Mouse (Mus musculus) T-cell, adult 2 months (primary cell): ENCODE data around the gene Mov10.
A peak's percentile ranks its signal among the peaks of the same experiment; 100 is the strongest.
"Not testable (repeated sequence)": the region's sequence is repeated elsewhere in the genome, so short reads cannot be mapped to it uniquely, and the experiment has no call there.

ENCODE experiments used
- DNase-seq: peaks from one replicate; pipeline ENCODE4 v3.0.0; 2022; ENCODE audit warnings: low spot score

Gene Mov10

DNA sequence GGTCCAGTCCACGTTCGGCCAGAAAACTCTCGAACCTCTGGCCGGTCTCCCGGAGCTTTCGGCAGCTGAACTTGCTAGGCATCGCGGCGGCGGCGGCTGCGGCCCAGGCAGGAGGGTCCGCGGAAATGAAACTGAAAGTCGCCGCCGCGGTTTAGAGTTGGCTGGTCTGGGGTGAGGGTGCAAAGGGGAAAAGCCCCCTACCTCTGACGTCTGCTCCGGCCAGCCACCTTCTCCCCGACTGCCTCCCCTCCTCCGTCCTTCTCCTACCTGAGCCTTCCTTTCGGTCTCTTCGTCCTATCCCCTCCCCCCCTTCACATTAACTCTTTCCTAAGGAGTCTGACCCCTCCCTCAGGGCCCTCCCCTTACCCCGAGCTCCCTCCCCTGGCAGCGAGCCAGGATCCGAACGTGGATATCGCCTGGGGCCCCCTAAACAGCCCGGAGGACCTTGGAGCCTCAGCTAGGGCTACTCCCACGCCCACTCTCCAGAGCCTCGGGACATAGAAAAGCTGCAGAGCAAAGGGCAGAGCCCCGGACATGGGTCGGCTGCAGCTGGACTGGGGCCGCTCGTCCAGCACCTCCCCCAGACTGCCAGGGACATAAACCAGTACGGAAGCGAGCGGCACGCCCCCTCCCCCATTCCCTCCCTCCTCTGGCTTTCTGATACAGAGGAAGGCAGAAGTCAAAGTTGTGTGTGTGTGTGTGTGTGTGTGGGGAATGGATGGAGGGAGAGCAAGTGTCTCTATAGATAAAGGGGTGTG is at the start of gene Mov10:
TSS of gene Mov10 (minus strand) at position 573 of the 758 bp plus-strand sequence.
- peak; percentile 63 for DNase-seq

DNA sequence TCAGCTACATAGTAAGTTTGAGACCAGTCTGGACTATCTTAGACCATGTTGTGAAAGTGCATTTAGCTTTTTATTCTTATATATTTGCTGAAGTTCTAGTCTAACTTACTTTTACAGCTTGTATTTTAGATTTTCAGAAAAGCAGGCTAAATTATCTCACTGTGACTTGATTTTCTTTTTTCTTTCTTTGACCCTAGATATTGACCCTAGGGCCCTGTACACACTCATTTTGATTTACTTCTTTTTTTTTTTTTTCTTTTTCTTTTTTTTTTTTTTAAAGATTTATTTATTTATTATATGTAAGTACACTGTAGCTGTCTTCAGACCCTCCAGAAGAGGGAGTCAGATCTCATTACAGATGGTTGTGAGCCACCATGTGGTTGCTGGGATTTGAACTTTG is 48.3 kb upstream of the Mov10 start:
- DNase-seq, result not testable (repeated sequence)

DNA sequence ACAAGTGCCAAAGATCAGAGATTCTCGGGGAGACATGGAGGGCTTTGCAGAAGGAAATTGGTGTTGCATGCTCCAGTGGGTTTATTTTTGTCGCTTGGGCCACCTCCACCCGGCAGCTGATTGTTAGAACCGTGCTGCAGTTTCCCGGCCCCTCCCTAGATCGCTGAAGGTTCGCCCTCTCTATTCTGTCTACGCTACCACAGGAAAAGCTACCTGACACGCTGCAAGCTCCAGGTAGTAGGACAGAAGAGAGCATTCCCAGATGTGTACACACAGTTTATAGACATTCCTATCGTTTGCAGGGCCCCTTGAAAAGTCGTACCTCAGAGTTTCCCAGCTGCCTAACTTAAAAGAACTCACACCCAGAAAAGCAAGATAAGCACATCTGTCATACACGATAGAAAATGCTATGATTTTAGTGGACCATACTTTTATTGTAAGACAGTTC is 47.0 kb upstream of the Mov10 start:
- DNase-seq, result peak; percentile 49

DNA sequence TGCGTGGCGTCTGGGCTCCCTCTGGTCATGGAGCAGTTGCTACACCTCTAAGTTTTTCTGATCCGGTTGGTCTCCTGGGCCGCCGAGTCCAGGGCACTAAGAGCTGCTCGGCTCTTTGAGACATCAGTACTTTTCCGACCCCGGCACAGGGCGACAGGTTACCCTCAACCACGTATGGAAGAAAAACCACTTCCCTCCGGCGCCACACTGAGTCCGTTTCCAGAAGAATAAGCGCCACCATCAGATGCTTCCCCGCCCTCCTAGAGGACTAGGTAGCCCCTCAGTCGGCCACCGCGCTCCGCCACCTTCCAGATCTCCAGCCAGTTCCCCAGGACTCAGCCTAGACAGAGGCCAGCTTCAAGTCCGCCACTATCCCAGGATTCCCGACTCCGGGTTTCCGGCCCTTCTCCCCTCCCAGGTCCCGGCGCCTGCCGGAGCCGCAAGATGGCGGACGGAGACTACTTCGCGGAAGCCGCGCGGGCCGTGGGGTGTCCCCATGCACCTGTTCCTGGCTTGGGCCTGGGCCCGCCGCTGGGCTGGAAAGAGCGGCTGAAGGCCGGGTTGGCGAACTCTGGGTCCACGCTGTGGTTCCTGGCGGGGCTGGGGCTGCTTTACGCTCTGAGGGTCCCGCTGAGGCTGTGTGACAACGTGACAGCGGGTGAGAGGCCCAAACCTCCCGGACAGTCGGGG is 46.4 kb upstream of the Mov10 start:
- DNase-seq, result peak; percentile 80

DNA sequence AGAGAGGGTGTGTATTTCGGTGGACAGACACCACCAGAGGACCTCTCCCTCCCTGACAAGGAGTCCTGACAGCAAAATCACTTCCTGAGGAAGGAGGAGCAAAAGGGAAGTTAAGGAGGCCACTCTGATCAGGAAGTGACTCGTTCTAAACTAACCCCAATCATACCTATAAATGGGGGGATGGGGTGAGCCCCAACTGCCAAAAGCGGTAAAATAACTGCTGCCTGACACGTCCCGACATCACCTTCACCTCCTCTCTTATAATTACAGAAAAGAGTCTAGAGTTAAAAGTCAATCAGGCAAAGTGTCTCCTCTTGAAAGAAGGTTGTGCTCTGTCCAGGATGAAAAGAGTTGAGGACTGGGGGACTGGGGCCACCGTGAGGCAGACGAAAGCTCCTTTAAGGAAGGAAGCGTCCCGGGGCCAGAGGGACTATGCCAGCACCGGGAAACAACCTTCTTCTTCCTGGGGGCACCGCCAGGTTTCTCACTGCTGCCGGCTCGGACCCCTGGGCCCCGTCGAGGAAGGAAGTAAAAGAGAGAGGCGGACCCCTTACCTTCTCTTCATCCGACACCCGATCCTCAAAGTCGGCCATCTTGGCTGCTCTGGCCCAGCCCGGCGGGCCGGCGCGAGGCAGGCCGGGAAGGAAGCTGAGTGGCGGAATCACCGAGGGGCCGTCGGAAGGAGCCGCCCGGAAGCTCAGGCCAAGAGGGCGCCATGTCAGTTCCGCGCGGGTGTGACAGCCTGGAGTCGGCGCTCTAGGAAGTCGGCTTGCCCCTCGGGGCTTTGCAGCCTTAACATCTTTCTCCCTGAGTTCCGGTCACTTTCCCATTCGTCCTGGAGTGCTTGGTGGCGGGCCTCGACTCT is 45.7 kb upstream of the Mov10 start, which contains the start of the genes St7l and Capza1:
TSS of gene St7l (plus strand) at position 220 of the 865 bp plus-strand sequence.
TSS of gene Capza1 (minus strand) at position 720 of the 865 bp plus-strand sequence.
- peak; percentile 89 for DNase-seq

- DNase-seq, result no peak
Measured at GRCm38 (mm10) chr3:104858560-104858959, 40.2 kb upstream of the Mov10 start.

DNA sequence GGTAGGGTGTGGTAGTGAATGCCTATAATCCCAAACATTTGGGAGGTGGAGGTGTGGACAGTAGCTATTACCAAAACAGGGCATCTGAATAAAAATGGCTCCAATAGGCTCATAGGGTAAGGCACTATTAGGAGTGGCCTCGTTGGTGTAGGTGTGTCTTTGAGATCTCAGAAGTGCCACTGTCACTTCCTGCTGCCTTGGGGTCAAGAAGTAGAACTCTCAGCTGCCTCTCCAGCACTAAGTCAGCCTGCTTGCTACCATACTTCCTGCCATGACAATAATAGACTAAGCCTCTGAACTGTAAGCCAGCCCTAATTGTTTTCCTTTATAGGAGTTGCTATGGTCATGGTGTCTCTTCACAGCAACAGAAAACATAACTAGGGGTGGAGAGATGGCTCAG is 37.7 kb upstream of the Mov10 start:
- DNase-seq, result peak; percentile 56

GRCm38 (mm10) chr3:104854866-104855265 is 36.5 kb upstream of the Mov10 start:
- no peak for DNase-seq

DNA sequence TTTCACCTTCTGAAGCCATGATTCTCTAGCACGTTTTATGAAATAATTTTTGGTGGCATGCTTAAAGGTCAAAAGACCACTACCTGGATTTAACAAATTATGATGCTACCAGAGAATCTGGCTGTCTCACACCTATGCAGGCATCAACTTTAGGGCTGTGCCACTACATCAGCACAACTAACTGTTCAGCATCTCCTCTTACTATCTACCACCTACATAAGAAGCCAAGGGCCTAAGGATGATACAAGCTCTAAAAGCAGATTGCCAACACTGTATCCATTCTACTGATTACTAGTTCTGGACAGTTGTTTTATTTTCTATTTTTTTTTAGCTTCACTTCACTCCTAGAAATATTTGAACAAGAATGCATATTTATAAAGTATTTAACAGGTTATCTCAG is 36.1 kb upstream of the Mov10 start:
- DNase-seq, result no peak

DNA sequence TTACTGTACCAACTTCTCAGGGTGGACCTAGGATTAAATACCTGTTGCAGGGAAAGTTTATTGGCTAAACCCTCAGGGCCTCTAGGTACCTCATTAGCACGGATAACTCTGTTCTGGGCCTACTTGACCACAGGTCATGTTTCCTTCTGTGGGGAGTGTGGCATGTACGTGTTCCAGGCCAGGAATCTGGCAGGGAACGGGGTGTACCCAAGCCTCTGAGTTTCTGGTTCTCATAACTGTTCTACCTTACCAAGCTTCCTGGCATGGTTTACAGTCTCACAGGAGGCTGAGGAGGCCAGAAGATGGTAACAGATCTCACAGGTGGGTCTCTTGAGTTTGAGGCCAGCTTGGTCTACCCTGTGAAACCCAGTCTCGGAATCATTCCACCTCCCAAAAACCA is 28.2 kb upstream of the Mov10 start:
- DNase-seq, result no peak

DNA sequence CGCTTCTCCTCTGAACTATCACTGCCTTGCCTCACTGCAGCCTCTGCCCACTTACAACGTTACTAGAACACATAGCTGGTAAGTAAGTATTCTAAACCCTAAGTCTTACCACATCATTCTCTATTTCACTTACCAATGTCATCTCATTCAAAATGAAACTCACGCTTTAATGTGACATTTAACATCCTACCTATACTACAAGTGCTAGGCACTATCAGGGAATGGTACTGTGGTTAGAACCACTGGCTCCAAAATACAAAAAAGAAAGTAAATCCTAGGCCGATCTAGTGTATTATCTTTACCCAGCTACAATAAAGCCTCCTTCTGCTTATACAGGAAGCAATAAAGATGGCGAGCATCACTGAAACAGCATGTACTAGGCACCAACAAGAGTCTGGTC is 22.7 kb upstream of the Mov10 start:
- DNase-seq, result no peak

DNA sequence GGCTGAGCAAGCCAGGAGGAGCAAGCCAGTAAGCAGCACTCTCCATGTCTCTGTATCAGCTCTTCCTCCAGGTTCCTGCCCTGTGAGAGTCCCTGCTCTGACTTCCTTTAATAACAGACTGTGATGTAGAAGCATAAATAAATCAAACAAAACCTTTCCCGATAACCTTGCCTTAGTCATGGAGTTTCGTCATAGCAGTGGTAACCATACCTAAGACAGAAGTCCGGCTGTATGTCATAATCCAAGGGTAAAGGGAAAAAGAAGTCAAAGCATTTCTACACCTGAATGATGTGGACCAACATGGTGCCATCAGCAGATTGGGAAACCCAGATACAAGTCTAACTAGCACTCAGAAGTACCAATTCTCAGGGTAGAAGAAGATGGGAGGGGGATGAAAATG is 17.4 kb upstream of the Mov10 start:
- DNase-seq, result no peak

- DNase-seq, result no peak
Measured at GRCm38 (mm10) chr3:104822413-104822812, 4.0 kb upstream of the Mov10 start.

DNA sequence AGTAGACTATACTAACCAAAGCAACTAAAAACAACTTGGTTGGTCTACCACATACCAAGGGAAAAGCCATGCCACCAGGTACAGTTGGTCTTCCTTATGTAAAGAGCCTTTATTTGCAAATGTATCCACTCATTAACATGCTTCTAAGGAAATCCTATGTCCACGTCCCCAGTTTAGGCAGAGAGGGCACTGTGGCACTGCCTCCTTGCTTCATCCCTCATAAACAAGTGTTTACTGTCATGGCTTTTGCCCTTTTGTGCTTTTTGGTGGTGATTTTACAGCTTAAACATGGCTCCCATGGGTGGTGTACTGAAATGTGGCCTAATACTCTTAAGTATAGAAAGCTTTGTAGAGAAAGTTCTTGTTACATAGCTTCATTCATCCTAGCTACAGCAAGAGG is 2.1 kb upstream of the Mov10 start:
- DNase-seq, result no peak

GRCm38 (mm10) chr3:104818749-104819134 is 379 bp upstream of the Mov10 start:
- no peak for DNase-seq

- peak; percentile 35 for DNase-seq
Measured at GRCm38 (mm10) chr3:104817481-104817990, 827 bp downstream of the Mov10 start.

DNA sequence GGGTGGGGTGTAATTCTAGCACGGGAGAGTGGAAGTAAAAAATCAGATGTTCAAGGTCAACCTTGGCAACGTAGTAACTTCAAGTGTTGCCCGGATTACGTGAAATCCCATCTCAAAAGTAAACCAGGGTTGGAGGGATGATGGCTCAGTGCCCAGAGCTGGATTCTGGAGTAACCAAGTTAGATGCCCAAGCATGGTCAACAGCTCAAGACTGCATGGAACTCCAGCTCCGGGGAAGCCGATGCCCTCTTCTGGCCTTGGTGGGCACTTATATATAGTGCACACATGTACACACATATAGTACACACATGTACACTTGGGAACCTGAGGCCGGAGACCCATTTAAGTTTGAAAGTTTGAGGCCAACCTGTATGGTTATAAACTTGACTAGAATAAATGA is 2.2 kb downstream of the Mov10 start:
- no peak for DNase-seq

GRCm38 (mm10) chr3:104815346-104815745 is 3.0 kb downstream of the Mov10 start:
- no peak for DNase-seq

DNA sequence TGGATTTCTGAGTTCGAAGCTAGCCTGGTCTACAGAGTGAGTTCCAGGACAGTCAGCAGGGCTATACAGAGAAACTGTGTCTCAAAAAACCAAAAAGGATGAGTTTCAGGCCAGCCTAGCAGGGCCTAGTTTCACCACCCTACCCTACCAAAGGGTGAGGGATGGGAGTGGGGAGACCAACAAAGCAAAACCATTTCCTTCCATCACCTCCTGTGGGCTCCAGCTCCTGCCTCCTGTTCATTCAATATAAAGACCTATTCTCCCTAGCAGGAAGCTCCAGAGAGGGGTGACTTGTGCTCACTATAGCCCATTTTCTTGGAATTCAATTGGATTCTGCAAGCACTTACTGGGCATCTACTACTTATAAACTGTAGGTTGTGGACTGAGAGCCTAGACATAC is 3.6 kb downstream of the Mov10 start:
- DNase-seq, result no peak

- not testable (repeated sequence) for DNase-seq
Measured at GRCm38 (mm10) chr3:104813227-104813626, 5.1 kb downstream of the Mov10 start.

DNA sequence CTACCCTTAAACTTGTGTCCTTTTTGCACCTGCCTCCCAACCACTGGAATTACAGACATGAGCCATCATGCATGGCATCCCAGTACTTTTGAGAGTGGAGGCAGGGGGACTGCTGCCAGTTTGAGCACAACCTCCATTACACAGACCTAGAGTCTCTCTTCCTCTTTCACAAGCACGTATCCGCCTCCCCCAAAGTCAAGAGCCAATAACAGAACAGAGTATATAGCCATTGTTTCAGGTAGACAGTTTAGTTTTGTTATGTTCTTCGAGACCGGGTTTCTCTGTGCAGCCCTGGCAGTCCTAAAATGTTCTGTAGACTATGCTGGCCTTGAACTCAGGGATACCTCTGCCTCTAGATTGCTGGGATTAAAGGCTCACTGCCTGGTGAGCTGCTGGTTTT is 6.1 kb downstream of the Mov10 start:
- DNase-seq, result no peak

DNA sequence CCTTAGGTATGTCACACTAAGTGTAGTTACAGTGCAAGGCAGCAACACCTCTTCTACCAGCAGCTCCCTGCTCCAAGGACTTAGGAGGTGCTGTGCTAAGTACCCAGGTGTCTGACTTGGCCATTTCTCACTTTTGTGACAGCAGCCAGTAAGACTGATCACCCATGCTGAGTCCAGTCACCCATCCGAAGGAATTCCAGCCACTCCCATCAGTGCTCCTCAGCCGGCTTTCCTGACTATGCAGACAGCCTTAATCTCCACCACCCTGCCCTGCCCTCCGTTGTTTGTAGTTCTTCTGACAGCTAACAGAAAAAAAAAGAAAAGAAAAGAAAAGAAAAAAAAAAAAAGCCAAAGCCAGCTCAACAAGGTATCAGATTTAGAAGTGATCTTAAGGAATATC is 6.6 kb downstream of the Mov10 start:
- no peak for DNase-seq
